Mouse (Mus musculus): ENCODE data around the gene Anpep.

DNA sequence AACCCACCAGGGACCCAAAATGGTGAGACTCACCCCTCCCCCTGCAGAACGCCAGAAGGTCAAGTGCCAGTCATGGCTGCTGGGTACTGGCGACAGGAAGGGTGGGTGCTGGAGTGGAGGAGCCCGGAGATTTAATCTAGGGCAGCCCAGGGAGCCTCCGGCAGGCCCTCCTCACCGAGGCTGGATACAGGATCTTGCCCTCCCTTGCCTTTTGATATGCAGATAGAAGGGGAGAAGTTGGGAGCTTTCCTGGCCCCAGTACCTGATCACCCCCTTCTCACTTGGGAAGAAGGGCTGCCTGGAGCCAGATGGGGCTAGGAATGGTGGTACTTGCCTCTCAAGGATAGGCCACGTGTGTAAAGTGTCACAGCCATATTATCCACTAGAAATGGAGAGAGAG is 42.5 kb downstream of the Anpep start:
- TF ChIP-seq CTCF (IDR thresholded peaks at IDR 0.05; ENCODE audit: control insufficient read depth, insufficient read depth, low read length) (no peak), POLR2A (IDR thresholded peaks at IDR 0.05; ENCODE audit: borderline replicate concordance, control insufficient read depth, low read depth, low read length) (no peak)

All from bone marrow, adult 2 months (tissue).